Mouse (Mus musculus) intestine, postnatal 0 days (tissue): ENCODE data around the gene Aak1. TPM values are rescaled to one million over a fixed set of nuclear protein-coding genes. Genes with fewer than 3 reads are reported as not detected.

Experiments
- ATAC-seq: fragments of 200-750 bp; cut with Nextera tagmentation; 2 replicates; pipeline ENCODE4 v1.8.0; 2017; ENCODE audit warnings: mild to moderate bottlenecking, moderate TSS enrichment, moderate library complexity
- H3K27ac ChIP-seq: fragments of 300-500 bp; sonication (generic); 2 replicates; pipeline ENCODE4 v1.5.1; 2014; ENCODE audit warnings: mild to moderate bottlenecking, low read depth, low read length, moderate library complexity
- H3K27me3 ChIP-seq: fragments of 300-500 bp; sonication (generic); replicated peaks from 2 replicates; pipeline ENCODE4 v1.6.1; 2014; ENCODE audit warnings: low read length, mixed read lengths; ENCODE audit not compliant: control insufficient read depth, insufficient read depth
- H3K36me3 ChIP-seq: fragments of 300-500 bp; sonication (generic); 2 replicates; pipeline ENCODE4 v1.6.1; 2014; ENCODE audit warnings: mild to moderate bottlenecking, moderate library complexity; ENCODE audit not compliant: control insufficient read depth, insufficient read depth
- H3K4me1 ChIP-seq: fragments of 300-500 bp; sonication (generic); replicated peaks from 2 replicates; pipeline ENCODE4 v1.6.1; 2014; ENCODE audit warnings: antibody characterized with exemption, low read length, mixed read lengths; ENCODE audit not compliant: control insufficient read depth, insufficient read depth
- H3K4me2 ChIP-seq: fragments of 300-500 bp; sonication (generic); replicated peaks from 2 replicates; pipeline ENCODE4 v1.6.1; 2014; ENCODE audit warnings: low read depth, mild to moderate bottlenecking, moderate library complexity
- H3K4me3 ChIP-seq: fragments of 300-500 bp; sonication (generic); 2 replicates; pipeline ENCODE4 v1.5.1; 2014; ENCODE audit warnings: low read depth, low read length
- H3K9ac ChIP-seq: fragments of 300-500 bp; sonication (generic); 2 replicates; pipeline ENCODE4 v1.6.1; 2014; ENCODE audit warnings: mild to moderate bottlenecking, low read depth, low read length
- H3K9me3 ChIP-seq: fragments of 300-500 bp; sonication (generic); 2 replicates; pipeline ENCODE4 v1.6.1; 2016; ENCODE audit warnings: mixed run types; ENCODE audit not compliant: control insufficient read depth
- CTCF ChIP-seq: sonication (generic); IDR thresholded peaks from 2 replicates; pipeline ENCODE4 v1.5.1; 2016; ENCODE audit warnings: low read depth, mild to moderate bottlenecking, control low read depth, antibody characterized with exemption, moderate library complexity
- WGBS: fragments of 180-500 bp; shearing (Covaris S2); extraction: QIAGEN DNeasy Blood & Tissue Kit; methylation state at CpG from one replicate; pipeline ENCODE4 v1.1.7; 2014; 5-methylcytosine and 5-hydroxymethylcytosine counted together
- polyA plus RNA-seq: library from polyadenylated mRNA; unstranded; fragments of >200 nt; fragmentation: Nextera tagmentation; extraction: Ambion mirVana; gene quantifications from 2 replicates; pipeline ENCODE4 v1.2.1, GENCODE M21; 2015

Gene Aak1
- polyA plus RNA-seq, 1 experiment from 2014 or later = 5.7 TPM

DNA sequence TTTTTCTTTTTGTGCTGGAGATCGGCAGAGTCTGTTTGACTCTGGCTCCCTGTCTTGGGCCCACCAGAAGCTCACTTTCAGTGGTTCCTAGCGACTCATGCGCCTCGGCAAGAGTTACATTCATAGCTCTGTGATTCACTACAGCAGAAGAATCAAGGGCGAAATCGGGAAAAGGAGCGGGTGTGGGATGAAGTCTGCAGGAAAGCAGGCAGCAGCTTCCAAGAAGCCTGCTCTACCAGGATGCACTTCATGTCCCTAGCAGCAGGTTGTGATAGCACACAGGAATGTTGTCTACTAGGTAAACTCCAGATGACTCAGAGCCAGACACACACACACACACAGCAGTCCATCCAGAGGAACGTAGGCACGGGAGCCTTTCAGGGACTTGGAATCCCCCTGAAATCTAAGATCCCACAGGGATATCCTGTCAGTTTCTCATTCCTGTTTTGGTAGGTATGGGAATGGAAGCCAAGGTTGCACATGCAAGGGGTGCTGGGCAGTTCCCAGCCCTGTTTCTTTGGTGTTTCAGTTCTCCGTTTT is 202.6 kb downstream of the Aak1 start:
- Histone ChIP-seq H3K4me2 (no peak overlapping the region), H3K4me3 (no peak overlapping the region), H3K27ac (no peak overlapping the region), H3K9ac (no peak overlapping the region), H3K27me3 (no peaks in the 10 kb centered on the region), H3K4me1 (no peaks in the 10 kb centered on the region), H3K36me3 (peaks cover 73% of the 10 kb centered on the region), H3K9me3 (no peaks in the 10 kb centered on the region)
- WGBS = 94% methylated on average over 10 of the region's 10 CpGs
- ATAC-seq = no peak
- no peak for TF ChIP-seq CTCF

Other genes with a start within 250 kb of the Aak1 start
- gene Asprv1, start 221.4 kb upstream of the Aak1 start, polyA plus RNA-seq = 1.3 and 1.6 TPM in 2 replicates
- 23.1 and 23.9 TPM in 2 replicates for gene Mxd1, start 180.4 kb upstream of the Aak1 start, polyA plus RNA-seq
- gene Snrnp27, start 165.0 kb upstream of the Aak1 start, polyA plus RNA-seq = 86.4 and 97.1 TPM in 2 replicates
- 16.1 and 16.7 TPM in 2 replicates for gene Gmcl1, start 116.1 kb upstream of the Aak1 start, polyA plus RNA-seq
- gene Anxa4, start 55.9 kb upstream of the Aak1 start, polyA plus RNA-seq = 541 and 578 TPM in 2 replicates
- gene Nfu1, start 159.7 kb downstream of the Aak1 start, polyA plus RNA-seq = 75.6 and 81.8 TPM in 2 replicates
- 17.5 and 18.8 TPM in 2 replicates for gene Gfpt1, start 193.3 kb downstream of the Aak1 start, polyA plus RNA-seq